Mouse (Mus musculus): Measurements from ENCODE around the gene Nectin3. TPM values are rescaled to one million over a fixed set of nuclear protein-coding genes. Genes with fewer than 3 reads are reported as not detected.
"Not testable (repeated sequence)": the region's sequence is repeated elsewhere in the genome, so short reads cannot be mapped to it uniquely, and the experiment has no call there.

Gene Nectin3
- polyA plus RNA-seq, 1 experiment, result 0.55 TPM

DNA sequence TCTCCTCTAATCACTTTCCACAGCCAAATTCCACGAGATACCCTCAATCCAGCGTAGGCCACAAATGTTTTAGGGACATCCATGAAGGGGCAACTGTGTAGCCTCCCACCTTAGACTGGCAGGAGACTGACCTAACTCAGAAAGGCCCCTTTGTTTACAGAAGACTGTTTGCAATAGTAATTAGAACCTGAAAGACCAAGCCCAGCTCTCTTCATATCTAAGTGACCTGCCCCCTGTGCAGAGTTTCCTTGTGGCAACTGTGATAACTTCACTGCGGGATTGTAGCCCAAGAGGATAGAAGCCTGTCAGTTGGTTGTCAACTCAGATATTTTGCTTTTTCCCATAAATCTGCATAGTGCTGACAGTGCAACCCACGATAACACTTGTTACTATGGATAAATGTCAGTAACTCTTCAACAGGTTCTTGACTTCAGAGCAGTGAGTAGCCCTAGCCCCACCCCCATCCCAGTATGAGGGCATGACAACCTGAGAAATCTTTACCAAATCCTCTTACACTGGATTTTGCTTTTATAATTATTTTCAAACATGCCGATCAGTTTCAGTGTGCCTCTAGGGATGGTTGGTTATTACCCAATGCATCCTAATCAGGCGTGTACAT is 108.8 kb downstream of the Nectin3 start:
- H3K36me3 ChIP-seq (ENCODE audit: control insufficient read depth, insufficient read depth, low read length), result no peaks in the 10 kb centered on the region
- no peak overlapping the region for H3K27ac ChIP-seq (ENCODE audit: insufficient read depth, low read length)
- TF ChIP-seq CTCF (IDR thresholded peaks at IDR 0.05; ENCODE audit: extremely low read depth, insufficient read depth, insufficient read length, insufficient replicate concordance), result no peak
- TF ChIP-seq POLR2A (IDR thresholded peaks at IDR 0.05; ENCODE audit: low read depth, low read length), result no peak
- H3K4me1 ChIP-seq (ENCODE audit: control insufficient read depth, insufficient read depth, insufficient read length), result no peaks in the 10 kb centered on the region
- no peaks in the 10 kb centered on the region for H3K27me3 ChIP-seq (ENCODE audit: control insufficient read depth, insufficient read depth, low read length)
- DNase-seq (ENCODE audit: low read depth in 1 of 2, low spot score in 2 of 2), result no peak
- no peak overlapping the region for H3K4me3 ChIP-seq (ENCODE audit: extremely low read depth, insufficient read depth, insufficient read length)
- 90% methylated on average over 6 of the region's 6 CpGs for WGBS

DNA sequence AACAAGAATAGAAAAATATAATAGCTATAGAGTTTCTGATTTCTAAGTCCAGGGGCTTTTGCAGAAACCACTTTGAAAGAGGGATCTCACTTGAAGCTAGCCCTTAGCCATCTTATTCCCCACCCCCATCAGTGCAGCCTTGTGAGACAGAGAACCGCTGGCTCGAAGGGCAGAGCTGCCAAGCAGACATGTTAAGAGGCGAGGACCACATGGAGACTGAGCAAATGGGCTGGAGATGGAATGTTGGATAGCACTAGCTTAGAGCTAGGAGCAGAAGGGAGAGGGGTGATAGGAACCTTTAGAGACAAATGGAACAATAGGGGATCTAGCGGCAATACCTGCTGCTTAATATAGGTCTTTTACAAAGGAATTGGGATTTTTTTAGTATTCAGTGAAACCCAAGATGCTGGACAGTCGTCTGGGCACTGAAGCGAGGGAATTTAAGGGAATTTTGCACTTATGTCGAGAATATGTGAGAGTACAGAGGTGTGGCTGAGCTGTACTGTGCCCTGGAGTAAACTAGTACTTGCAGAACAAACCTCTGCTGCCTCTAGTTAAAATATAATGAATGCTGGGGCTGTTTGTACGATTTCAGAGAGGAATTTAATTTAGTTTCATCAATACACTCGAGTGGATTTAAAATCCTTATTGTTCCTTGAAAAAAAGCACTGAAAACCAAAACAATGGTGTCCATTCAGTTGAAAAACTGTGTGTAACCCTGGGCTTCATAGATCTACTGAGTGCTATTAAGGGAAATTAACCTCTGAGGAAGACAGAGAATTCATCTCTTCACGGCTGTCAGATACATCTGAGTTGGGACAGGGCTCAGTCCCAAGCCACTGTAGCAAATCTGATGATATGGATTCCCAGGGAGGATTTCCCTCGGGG is 109.6 kb downstream of the Nectin3 start:
- TF ChIP-seq POLR2A (IDR thresholded peaks at IDR 0.05; ENCODE audit: low read depth, low read length), result no peak
- TF ChIP-seq CTCF (IDR thresholded peaks at IDR 0.05; ENCODE audit: extremely low read depth, insufficient read depth, insufficient read length, insufficient replicate concordance), result no peak
- Histone ChIP-seq H3K27ac (ENCODE audit: insufficient read depth, low read length) (no peak overlapping the region), H3K4me1 (ENCODE audit: control insufficient read depth, insufficient read depth, insufficient read length) (no peaks in the 10 kb centered on the region), H3K4me3 (ENCODE audit: extremely low read depth, insufficient read depth, insufficient read length) (no peak overlapping the region), H3K27me3 (ENCODE audit: control insufficient read depth, insufficient read depth, low read length) (no peaks in the 10 kb centered on the region), H3K36me3 (ENCODE audit: control insufficient read depth, insufficient read depth, low read length) (no peaks in the 10 kb centered on the region)
- DNase-seq (ENCODE audit: low read depth in 1 of 2, low spot score in 2 of 2), result no peak
- WGBS, result 78% methylated on average over 11 of the region's 11 CpGs

DNA sequence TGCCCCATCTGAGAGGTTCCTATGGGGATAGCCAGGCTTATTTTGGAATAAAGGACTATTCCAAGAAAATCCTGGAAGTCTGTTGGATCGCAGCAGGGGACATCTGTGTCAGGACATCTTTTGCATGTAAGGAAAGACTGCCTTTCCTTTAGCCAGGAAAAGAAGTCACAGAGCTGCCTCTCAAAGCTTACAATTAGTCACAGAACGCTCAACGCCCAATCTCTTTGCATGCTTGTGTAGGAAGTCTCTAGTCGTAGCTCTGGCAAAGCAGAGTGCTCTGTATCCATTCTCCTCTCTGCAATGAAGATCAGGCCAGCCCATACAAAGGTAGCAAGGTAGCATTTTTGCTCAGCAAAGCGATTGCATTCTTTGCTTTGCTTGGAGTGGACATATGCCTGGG is 114.0 kb downstream of the Nectin3 start:
- TF ChIP-seq POLR2A (IDR thresholded peaks at IDR 0.05; ENCODE audit: low read depth, low read length) (no peak), CTCF (IDR thresholded peaks at IDR 0.05; ENCODE audit: extremely low read depth, insufficient read depth, insufficient read length, insufficient replicate concordance) (no peak)
- DNase-seq (ENCODE audit: low read depth in 1 of 2, low spot score in 2 of 2), result no peak
- Histone ChIP-seq H3K4me1 (ENCODE audit: control insufficient read depth, insufficient read depth, insufficient read length) (no peaks in the 10 kb centered on the region), H3K4me3 (ENCODE audit: extremely low read depth, insufficient read depth, insufficient read length) (no peak overlapping the region), H3K27me3 (ENCODE audit: control insufficient read depth, insufficient read depth, low read length) (no peaks in the 10 kb centered on the region), H3K27ac (ENCODE audit: insufficient read depth, low read length) (no peak overlapping the region), H3K36me3 (ENCODE audit: control insufficient read depth, insufficient read depth, low read length) (no peaks in the 10 kb centered on the region)
- 87% methylated on average over 5 of the region's 5 CpGs for WGBS

DNA sequence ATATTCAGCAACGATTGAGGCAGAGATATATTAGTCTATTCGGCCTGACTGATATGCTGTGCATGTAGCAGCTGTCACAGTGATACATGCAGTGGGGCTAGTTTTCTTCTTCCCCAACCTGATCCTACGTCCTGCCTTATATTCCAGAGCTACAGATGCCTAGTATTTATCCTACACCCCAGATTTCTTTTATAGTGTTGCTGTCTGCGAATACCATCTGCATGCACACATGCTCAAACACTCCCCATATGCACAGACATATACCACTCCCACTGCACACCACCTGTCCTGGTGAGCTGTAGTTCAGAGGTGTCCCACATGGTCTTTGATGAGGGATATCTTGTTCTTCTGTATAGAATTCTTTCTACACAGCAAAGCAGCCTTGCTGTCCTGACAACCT is 115.0 kb downstream of the Nectin3 start:
- no peak for DNase-seq (ENCODE audit: low read depth in 1 of 2, low spot score in 2 of 2)
- Histone ChIP-seq H3K4me1 (ENCODE audit: control insufficient read depth, insufficient read depth, insufficient read length) (no peaks in the 10 kb centered on the region), H3K27me3 (ENCODE audit: control insufficient read depth, insufficient read depth, low read length) (no peaks in the 10 kb centered on the region), H3K4me3 (ENCODE audit: extremely low read depth, insufficient read depth, insufficient read length) (no peak overlapping the region), H3K36me3 (ENCODE audit: control insufficient read depth, insufficient read depth, low read length) (no peaks in the 10 kb centered on the region), H3K27ac (ENCODE audit: insufficient read depth, low read length) (no peak overlapping the region)
- TF ChIP-seq POLR2A (IDR thresholded peaks at IDR 0.05; ENCODE audit: low read depth, low read length), result no peak
- TF ChIP-seq CTCF (IDR thresholded peaks at IDR 0.05; ENCODE audit: extremely low read depth, insufficient read depth, insufficient read length, insufficient replicate concordance), result no peak
- 86% methylated on average over 4 of the region's 4 CpGs for WGBS

DNA sequence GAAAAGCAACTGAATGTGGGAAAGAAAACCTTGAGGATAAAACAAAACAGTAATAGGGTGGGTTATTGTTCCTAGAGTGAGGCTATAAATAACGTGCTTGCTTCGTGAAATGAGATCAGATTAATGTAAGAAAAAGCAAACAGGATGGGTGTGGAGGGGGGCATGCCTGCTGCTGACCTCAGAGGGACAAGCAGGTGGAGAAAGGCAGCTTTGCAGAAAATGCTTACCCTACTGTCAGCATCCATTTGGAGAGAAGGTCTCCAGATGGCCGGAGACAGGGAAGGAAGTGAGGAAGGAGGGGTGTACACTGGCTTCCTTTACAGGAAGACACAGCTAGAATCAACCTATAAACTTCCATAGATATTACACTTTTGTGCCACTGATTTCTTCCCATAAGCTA is 121.8 kb downstream of the Nectin3 start:
- WGBS, result 23% methylated on average over 3 of the region's 3 CpGs
- Histone ChIP-seq H3K27me3 (ENCODE audit: control insufficient read depth, insufficient read depth, low read length) (no peaks in the 10 kb centered on the region), H3K36me3 (ENCODE audit: control insufficient read depth, insufficient read depth, low read length) (no peaks in the 10 kb centered on the region), H3K27ac (ENCODE audit: insufficient read depth, low read length) (no peak overlapping the region), H3K4me3 (ENCODE audit: extremely low read depth, insufficient read depth, insufficient read length) (no peak overlapping the region), H3K4me1 (ENCODE audit: control insufficient read depth, insufficient read depth, insufficient read length) (no peaks in the 10 kb centered on the region)
- no peak for TF ChIP-seq POLR2A (IDR thresholded peaks at IDR 0.05; ENCODE audit: low read depth, low read length)
- TF ChIP-seq CTCF (IDR thresholded peaks at IDR 0.05; ENCODE audit: extremely low read depth, insufficient read depth, insufficient read length, insufficient replicate concordance), result no peak
- DNase-seq (ENCODE audit: low read depth in 1 of 2, low spot score in 2 of 2), result no peak

DNA sequence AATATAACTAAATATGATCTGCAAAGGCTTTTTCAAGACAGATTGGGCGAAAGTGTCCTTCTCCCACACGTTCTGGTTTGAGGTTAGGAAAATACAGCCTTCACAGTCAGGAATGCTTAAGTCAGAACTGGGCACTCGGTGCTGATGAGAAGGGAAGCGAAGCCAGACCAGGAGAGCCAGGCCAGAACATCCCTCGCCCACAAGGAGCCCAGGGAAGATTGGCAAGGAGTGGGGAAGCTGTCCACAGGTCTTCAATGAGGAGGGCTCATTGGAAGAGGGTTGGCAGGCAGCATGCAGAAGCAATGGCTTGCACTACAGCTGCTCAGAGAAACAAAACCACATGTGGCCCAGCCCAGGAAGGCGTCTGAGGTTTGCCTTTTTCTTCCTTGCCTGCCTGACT is 136.3 kb downstream of the Nectin3 start:
- TF ChIP-seq CTCF (IDR thresholded peaks at IDR 0.05; ENCODE audit: extremely low read depth, insufficient read depth, insufficient read length, insufficient replicate concordance) (no peak), POLR2A (IDR thresholded peaks at IDR 0.05; ENCODE audit: low read depth, low read length) (no peak)
- Histone ChIP-seq H3K27me3 (ENCODE audit: control insufficient read depth, insufficient read depth, low read length) (no peaks in the 10 kb centered on the region), H3K27ac (ENCODE audit: insufficient read depth, low read length) (no peak overlapping the region), H3K36me3 (ENCODE audit: control insufficient read depth, insufficient read depth, low read length) (no peaks in the 10 kb centered on the region), H3K4me3 (ENCODE audit: extremely low read depth, insufficient read depth, insufficient read length) (no peak overlapping the region), H3K4me1 (ENCODE audit: control insufficient read depth, insufficient read depth, insufficient read length) (no peaks in the 10 kb centered on the region)
- no peak for DNase-seq (ENCODE audit: low read depth in 1 of 2, low spot score in 2 of 2)
- 62% methylated on average over 6 of the region's 6 CpGs for WGBS

DNA sequence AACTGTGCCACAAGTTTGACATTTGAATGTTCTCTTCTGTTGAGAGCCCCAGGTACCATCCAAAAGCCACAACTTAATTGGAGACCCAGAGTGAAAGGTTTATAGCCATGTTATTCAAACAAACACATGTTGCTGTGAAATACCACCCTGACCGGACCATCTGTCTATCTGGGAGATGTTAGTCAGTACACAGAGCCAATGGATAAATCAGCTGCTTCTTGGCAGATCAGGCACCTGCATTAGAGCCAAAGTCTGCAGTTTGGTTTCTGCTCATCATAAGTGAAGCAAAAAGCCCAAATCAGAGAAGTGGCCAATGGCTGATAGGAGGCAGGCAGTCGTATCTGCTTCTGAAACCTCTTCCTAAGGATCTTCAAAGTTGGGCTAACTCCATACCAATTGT is 140.7 kb downstream of the Nectin3 start:
- not testable (repeated sequence) for H3K4me1 ChIP-seq (ENCODE audit: control insufficient read depth, insufficient read depth, insufficient read length); H3K27ac ChIP-seq (ENCODE audit: insufficient read depth, low read length); DNase-seq (ENCODE audit: low read depth in 1 of 2, low spot score in 2 of 2); H3K27me3 ChIP-seq (ENCODE audit: control insufficient read depth, insufficient read depth, low read length); H3K36me3 ChIP-seq (ENCODE audit: control insufficient read depth, insufficient read depth, low read length); H3K4me3 ChIP-seq (ENCODE audit: extremely low read depth, insufficient read depth, insufficient read length)
- WGBS, result 79% methylated on average over 2 of the region's 2 CpGs

All from spleen, adult 2 months (tissue).